Mouse (Mus musculus) brain, embryonic 14.5 days (tissue): ENCODE measurements around the gene Ccdc106. TPM values are rescaled to one million over a fixed set of nuclear protein-coding genes. Genes with fewer than 3 reads are reported as not detected.
"Not testable (repeated sequence)": the region's sequence is repeated elsewhere in the genome, so short reads cannot be mapped to it uniquely, and the experiment has no call there.

Experiments used
- DNase-seq: peaks from one replicate; pipeline ENCODE4 v3.0.0-alpha.2; 2011; ENCODE audit warnings: low read depth
- CTCF ChIP-seq: fragments of 200-500 bp; IDR thresholded peaks from 2 replicates; pipeline ENCODE4 v1.5.1; 2012; ENCODE audit warnings: inconsistent platforms, mild to moderate bottlenecking, moderate library complexity, borderline replicate concordance; ENCODE audit not compliant: insufficient read depth, insufficient read length; ENCODE audit errors: extremely low read depth
- POLR2A ChIP-seq: fragments of 200-500 bp; IDR thresholded peaks from 2 replicates; pipeline ENCODE4 v1.6.1; 2012; ENCODE audit warnings: mild to moderate bottlenecking, inconsistent platforms, borderline replicate concordance; ENCODE audit not compliant: poor library complexity, insufficient read depth, insufficient read length, severe bottlenecking; ENCODE audit errors: extremely low read depth
- polyA plus RNA-seq: library from polyadenylated mRNA; depleted of rRNA; stranded (reverse); fragments of >200 nt; gene quantifications from 2 replicates; pipeline ENCODE4 v1.2.3, GENCODE M21; 2012

The Ccdc106 gene
- polyA plus RNA-seq, 1 experiment, result 41.4 TPM

DNA sequence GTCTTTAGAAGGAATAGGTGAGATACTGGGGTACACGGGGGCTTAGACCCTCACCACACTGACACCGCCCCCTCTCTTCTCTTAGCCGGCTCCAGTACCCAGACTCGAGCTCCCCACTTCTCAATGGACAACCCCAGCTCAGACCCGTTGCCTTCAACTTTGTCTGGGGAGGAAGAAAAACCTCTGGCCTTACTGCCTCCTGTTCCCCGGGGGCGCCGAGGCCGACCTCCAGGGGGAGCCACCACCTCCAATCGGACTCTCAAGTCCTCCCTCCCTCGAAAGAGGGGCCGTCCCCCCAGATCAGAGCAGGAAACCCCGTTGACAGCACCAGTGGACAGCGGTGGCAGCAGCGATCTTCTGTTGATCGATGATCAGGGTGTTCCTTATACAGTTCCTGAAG, 3.0 kb upstream of the Ccdc106 start:
- DNase-seq, result no peak
- TF ChIP-seq POLR2A (no peak), CTCF (peak; percentile 1; the same call in 1 of the 2 replicates)

DNA sequence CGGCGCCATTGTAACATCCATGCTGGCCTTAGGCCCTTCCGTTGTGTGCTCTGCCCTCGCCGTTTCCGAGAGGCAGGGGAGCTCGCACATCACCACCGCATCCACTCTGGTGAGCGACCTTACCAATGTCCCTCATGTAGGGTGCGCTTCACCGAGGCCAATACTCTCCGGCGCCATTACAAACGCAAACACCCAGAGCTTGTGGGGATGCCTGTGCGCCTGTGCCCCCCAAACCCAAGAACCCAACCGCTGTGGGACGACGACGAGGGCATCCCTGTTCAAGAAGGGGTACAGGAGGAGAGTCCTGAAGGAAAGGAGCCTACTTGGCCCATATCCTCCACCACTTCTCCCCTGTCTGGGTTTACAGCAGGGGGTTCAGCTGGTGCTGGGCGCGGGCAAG, 2.4 kb upstream of the Ccdc106 start:
- DNase-seq, result no peak
- TF ChIP-seq POLR2A, result no peak
- TF ChIP-seq CTCF, result no peak

DNA sequence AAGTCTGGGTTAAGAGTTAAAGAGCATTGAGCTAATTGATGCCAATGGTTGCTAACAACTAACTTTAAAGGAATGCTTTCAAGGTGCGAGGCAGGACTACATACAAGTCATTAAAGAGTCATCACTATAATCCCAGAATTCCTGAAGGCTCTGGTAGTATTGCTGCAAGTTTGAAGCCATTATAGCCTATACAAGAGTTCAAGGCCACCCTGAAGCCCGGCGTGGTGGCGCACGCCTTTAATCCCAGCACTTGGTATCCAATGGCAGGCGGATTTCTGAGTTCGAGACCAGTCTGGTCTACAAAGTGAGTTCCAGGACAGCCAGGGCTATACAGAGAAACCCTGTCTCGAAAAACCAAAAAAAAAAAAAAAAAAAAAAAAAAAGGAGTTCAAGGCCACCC, 777 bp upstream of the Ccdc106 start:
- DNase-seq, result not testable (repeated sequence)

DNA sequence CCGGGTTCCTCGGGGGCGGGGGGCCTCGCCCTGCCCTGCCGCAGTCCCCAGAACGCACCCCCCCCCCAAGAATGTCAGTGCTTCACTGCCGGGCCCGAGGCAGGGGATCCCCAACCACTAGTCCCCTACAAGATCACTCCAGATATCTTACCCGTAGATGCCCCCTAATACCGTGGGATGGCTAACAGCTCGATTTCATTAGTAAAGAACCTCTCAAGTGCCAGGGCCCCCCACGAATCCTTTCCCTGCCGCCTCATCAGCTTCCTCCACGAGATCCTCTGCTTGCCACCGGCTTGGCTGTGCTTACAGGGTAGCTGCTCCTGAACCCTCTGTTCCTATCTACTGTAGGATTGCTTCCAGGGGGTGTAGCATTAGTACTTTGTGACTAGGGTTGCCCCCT, 332 bp downstream of the Ccdc106 start:
- DNase-seq, result no peak
- no peak for TF ChIP-seq CTCF
- TF ChIP-seq POLR2A, result no peak

DNA sequence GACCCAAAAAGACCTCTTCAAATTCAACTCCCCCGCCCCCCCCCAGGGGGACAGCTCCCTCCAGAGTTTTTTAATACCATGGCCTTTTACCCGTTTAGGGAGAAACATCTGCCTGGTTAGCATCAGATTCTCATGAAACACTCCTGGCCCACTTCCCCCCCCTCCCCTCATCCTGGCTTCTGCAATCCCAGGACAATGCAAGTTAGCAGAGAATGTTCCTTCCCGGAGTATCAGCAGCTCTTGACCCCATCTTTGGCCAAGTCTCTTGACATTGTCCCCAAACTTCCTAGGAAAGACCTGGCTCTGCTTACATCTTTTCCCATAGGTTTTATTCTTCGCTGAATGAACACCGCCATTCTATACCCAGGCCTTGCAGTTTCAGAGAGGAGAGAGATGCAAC, 844 bp downstream of the Ccdc106 start:
- TF ChIP-seq POLR2A (no peak), CTCF (no peak)
- DNase-seq, result no peak

DNA sequence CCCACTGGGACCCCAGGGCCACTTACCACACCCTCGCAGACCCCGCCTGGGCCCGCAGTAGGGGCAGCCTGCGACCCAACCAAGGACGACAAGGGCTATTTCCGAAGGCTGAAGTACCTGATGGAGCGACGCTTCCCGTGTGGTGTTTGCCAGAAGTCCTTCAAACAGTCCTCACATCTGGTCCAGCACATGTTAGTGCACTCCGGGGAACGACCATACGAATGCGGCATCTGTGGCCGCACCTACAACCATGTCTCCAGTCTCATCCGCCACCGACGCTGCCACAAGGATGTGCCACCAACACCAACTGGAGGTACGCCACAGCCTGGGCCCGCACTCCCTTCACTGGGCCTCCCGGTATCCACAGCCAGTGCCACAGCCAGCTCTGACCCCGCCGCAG, 9.2 kb downstream of the Ccdc106 start:
- no peak for DNase-seq
- TF ChIP-seq POLR2A (no peak), CTCF (no peak)

DNA sequence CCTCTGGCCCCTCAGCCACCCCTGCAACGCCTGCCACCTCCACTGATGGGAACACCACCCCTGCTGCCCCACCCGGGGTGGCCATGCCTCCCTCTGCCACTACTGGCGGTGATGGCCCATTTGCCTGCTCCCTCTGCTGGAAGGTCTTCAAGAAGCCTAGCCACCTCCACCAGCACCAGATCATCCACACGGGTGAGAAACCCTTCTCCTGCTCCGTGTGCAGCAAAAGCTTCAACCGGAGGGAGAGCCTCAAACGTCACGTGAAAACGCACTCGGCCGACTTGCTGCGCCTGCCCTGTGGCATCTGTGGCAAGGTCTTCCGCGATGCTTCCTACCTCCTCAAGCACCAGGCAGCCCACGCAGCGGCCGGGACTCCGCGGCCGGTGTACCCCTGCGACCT, 9.6 kb downstream of the Ccdc106 start:
- TF ChIP-seq POLR2A, result no peak
- no peak for TF ChIP-seq CTCF
- no peak for DNase-seq

DNA sequence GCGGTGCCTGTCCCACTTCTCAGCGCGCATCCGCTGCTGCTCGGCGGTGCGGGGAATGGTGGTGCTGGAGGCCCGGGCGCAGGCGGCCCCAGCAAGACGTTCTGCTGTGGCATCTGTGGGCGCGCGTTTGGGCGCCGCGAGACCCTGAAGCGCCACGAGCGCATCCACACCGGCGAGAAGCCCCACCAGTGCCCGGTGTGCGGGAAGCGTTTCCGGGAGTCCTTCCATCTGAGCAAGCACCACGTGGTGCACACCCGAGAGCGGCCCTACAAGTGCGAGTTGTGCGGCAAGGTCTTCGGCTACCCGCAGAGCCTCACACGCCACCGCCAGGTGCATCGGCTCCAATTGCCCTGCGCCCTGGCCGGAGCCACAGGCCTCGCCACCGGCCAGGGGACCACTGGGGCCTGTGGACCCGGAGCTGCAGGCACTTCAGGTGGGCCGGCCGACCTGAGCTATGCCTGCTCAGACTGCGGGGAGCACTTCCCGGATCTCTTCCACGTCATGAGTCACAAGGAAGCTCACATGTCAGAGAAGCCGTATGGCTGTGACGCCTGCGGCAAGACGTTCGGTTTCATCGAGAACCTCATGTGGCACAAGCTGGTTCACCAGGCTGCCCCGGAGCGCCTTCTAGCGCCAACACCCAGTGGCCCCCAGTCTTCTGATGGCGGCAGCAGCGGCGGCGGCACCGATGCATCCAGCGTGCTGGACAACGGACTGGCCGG, 10.4 kb downstream of the Ccdc106 start:
- TF ChIP-seq CTCF (no peak), POLR2A (no peak)
- DNase-seq, result no peak

DNA sequence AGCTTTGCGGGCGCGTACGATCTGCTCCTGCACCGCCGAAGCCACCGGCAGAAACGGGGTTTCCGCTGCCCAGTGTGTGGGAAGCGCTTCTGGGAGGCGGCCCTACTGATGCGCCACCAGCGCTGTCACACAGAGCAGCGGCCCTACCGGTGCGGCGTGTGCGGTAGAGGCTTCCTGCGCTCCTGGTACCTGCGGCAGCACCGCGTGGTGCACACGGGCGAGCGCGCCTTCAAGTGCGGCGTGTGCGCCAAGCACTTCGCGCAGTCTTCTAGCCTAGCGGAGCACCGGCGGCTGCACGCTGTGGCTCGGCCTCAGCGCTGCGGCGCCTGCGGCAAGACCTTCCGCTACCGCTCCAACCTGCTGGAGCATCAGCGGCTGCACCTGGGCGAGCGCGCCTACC, 11.1 kb downstream of the Ccdc106 start:
- no peak for DNase-seq
- TF ChIP-seq CTCF, result no peak
- TF ChIP-seq POLR2A, result no peak

DNA sequence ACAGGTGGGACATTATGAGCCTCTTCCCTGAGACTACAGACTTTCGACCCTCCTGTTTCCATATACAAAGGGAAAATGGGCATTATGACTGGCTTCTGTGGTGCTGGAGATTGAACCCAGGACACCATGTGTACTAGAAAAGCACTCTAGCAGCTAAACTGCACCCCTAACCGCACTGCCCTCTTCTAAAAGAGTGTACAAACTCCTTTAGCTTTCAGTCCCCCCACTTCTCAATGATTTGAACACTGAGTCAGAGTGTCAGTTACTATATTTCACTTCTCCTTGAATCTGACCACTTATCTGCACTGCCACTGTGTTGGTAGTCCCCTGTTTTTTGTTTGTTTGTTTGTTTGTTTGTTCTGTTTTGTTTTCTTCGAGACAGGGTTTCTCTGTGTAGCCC, 13.5 kb downstream of the Ccdc106 start, which contains the start of gene 4632433K11Rik:
4632433K11Rik (plus strand) TSS at position 301 of the 400 bp plus-strand sequence.
- DNase-seq, result no peak
- TF ChIP-seq POLR2A (no peak), CTCF (no peak)

DNA sequence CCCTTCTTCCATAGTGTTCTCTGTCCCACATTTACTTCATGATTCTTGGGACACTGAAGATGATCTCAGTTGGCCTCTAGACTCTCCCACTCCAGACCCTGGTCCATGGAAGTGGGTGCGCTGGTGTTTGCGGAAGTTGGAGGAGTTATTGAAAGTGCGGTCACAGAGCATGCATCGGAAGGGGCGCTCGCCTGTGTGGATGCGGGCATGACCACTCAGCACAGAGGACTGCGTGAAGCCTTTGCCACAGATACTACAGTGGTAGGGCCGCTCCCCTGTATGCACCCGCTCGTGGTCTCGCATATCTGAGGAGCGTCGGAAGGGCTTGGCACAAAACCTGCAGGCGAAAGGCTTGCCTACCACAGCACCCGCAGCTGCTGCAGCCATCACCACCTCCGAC, 15.3 kb downstream of the Ccdc106 start:
- TF ChIP-seq CTCF (no peak), POLR2A (no peak)
- no peak for DNase-seq

DNA sequence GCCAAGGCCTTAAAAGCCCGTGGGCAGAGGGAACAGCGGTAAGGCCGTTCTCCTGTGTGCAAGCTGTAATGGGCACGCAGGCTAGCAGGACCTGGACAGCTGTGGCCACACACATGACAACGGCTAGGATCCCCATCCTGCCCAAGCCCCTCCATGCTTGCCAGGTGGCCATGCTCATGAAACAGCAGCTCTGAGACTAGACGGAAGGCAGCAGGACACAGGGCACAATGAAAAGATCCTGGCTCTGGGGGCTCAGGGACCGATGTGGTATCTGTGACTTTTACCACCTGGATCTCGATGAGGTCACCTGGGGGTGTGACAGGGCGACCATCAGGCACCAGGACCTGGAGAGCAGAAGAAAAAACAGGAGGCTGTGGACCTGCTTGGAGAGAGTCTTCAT, 15.8 kb downstream of the Ccdc106 start:
- TF ChIP-seq CTCF (no peak), POLR2A (no peak)
- DNase-seq, result no peak

DNA sequence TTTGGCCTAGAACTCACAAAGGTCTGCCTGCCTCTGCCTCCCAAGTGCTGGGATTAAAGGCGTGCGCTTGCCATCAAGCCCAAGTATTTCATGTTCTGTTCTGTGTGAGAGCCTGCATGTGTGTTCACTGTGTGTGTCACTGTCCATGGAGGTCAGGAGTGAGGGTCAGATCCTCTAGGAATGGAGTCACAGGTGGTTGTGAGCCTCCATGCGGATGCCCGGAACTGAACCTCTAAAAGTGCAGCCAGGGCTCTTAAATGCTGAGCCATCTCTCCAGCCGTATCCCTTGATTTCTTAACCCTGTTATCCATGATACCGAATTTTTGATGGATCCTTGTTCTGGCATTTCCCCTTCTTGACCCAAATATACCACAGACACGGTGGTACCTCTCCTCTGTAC, 16.7 kb downstream of the Ccdc106 start:
- no peak for TF ChIP-seq CTCF
- no peak for DNase-seq

DNA sequence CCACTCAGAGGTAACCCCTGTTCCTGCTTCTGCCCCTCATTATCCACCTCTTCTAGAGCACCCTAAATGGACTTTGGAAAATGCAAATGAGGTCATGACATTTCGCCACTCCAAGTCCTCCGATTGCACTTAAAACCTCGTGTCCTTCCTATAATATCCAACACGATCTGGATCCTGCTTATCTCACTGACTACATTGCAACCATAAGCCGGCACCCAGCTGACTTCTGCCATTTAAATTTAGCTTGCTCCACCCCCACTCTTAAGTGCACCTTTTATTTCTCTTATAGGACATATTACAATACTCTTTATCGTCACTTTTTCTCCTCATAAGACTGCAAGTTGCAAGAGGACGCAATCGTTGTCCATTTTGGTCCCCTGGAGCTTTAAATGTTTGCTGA, 17.1 kb downstream of the Ccdc106 start:
- TF ChIP-seq CTCF (no peak), POLR2A (no peak)
- no peak for DNase-seq
